Mouse (Mus musculus) regulatory T cell (primary cell): ENCODE data around the gene Selenoi.

Experiments used
- in situ Hi-C: fragments of 300-600 bp; cut with MboI, MseI; formaldehyde crosslinking; loops from one replicate; pipeline ENCODE4 v1.15.1; 2025; ENCODE audit warnings: high pct_unique_total_duplicates

Selenoi gene

DNA sequence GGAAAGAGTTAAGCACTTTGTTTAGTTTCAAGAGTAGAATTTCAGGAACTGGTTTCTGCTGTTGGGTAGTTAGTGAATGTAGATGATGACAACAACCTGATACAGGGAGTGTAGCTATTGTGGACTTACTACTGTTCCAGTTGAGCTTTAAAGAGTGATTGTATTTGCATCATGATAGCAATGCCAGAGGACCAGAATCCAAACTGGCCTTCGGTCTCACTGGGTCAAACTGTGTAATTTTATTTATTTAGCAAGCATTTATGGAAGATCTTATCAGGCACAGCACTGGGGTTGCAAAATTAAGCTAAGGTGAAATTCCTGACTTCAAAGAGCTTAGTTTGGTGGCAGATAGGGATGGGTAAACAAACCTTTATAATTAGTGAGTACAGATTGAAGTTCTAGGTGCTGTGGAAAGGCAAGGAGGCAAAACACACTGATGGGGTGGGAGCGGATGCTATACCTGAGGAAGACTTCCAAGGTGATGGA lies 3.3 kb downstream of the Selenoi start:
- in situ Hi-C loops = loop anchor here (25.0 kb wide), 1 partner anchor 427 kb away; the partner anchor contains the start of gene Cenpa

DNA sequence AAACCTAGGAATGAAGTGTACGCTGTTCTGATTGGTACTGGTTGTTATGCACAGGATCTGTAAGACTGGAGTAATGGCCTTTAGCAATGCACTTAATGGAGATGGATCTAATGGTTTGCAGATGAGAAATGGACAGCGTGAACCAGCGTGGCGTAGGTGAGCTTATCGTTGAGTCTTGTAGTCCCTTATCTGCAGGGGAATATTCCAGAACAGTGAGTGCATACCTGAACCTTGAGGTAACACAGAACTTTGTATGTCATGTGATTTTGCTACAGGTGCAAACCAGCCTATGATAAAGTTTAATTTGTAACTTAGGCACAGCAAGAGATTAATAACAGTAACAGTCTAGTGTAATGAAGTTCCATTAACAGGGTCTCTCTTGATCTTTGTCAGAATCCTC lies 6.2 kb downstream of the Selenoi start:
- in situ Hi-C loops = loop anchor here (25.0 kb wide), 1 partner anchor 424 kb away; the partner anchor contains the start of gene Cenpa

DNA sequence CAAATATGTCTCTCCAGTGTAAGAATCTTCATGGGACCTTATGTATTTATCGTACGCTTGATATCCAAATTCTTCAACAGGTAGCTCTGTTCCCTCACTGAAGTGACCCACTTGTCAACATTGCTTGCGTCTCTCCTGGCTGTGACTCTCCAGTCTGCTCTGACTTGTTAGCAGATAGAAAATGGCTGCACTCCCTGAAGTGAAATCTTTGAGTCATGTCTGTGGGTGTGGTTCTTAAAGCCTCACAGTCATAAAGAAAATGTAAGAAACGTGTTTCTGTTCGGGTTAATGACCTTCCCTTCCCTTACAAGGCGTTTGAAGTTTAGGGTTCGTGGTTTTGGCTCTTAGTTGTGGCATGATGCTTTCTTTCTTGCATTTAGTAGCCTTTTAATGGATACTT lies 8.2 kb downstream of the Selenoi start:
- in situ Hi-C loops = loop anchor here (25.0 kb wide), 1 partner anchor 422 kb away; the partner anchor contains the start of gene Cenpa

DNA sequence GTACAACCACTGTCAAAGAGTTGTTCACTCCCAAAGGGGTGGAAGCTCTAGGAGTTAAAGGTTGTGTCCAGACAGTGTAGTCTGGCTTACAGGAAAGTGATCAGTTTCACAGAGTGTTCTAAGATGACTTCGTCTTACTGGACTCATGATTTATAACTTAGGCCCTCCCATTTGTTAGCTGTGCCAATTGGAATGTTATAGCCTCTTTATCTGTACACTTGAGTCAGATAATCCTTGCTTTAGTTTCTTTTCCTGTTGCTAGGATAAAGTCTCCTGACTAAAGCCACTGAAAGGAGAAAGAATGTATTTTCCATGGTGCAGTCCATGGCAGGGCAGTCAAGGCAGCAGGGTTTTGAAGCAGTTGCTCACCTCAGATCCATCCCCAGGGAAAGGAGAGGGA lies 10.0 kb downstream of the Selenoi start:
- in situ Hi-C loops = loop anchor here (25.0 kb wide), 1 partner anchor 420 kb away; the partner anchor contains the start of gene Cenpa

DNA sequence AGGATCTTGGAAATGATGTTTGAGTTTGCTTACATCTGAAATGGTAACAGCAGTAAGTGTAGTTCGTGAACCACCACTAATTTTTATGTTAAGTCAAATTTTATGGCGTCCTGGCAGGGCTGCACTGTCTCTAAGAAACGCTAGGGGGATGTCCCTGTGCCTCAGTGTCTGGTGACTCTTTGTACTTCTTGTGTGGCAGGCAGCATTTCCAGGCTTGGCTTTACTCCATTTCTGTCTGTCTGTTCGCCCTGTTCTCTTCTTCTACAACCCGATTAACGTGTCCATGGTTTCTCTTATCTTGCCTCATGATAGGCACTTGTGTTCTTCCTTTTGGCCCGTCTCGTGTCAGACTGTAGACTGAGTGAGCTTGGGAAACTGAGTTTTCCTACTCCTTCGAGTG lies 11.4 kb downstream of the Selenoi start:
- in situ Hi-C loops = loop anchor here (25.0 kb wide), 1 partner anchor 419 kb away; the partner anchor contains the start of gene Cenpa

DNA sequence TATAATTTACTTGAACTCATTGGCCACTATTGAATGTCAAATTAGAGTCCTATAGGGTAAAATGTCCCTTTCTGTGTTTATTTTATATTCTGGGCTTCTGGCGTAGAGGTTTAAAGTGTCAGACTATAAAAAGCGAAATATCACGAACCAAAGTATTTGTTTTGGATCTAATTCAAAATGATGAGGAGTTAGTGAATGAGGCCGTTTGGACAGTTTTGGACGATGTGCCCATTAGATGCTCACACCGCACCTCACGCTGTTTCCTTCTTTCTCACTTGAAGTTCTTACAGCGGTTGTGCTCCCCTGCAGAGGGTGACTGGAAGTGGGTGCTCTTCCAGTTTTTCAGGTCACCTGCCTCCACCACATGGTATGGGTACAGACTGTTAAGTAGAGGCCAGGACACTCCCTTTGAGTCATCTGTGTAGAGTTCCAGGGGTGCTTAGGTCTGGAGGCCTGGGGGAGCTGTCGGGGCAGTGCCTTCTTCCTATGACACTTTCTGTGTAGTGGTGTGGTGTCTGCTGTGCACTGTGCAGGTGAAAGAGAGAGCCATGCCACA lies 13.6 kb downstream of the Selenoi start:
- in situ Hi-C loops = loop anchor here (25.0 kb wide), 1 partner anchor 416 kb away; the partner anchor contains the start of gene Cenpa

DNA sequence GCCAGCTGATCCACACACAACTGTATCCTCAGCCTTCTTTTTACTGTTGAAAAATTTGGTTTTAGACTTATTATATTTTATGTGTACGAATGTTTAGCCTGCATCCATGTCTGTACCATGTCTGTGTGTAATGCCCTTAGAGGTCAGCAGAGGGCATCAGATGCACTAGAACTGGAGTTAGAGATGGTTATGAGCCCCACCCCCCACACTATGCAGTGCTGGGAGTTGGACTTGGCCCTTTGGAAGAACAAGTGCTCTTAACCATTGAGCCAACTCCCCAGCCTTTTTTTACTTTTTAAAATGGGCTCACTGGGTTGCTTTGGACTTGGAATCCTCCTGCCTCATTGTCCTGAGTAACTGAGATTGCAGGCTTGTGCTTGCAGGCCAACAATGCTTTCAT lies 15.3 kb downstream of the Selenoi start:
- in situ Hi-C loops = loop anchor here (25.0 kb wide), 1 partner anchor 415 kb away; the partner anchor contains the start of gene Cenpa

DNA sequence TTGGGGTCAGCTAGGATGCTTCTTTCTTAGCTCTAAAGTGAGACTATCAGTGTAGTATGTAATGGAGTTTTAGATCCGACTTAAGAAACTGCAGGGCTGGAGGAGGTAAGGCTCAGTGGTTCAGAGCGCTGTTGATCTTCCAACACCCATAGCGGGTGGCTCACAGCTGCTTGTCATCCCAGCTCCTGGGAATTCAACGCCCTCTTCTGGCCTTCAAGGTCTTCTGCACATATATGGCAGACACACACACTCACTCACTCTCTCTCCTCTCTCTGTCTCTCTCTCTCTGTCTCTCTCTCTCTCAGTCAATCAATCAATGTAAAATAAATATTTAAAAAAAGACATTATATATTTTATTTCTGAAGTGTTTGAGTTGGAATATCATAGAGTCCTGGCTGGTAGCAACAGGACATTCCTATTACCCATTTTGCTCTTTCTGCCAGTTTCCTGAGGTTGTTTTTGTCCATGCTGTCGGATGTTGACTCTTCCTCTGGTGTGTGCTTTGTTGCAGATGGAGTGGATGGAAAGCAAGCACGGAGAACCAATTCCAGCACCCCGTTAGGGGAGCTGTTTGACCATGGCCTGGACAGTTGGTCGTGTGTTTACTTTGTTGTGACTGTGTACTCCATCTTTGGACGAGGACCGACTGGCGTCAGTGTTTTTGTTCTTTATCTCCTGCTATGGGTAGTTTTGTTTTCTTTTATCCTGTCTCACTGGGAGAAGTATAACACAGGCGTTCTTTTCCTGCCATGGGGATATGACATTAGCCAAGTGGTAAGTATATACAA lies 23.4 kb downstream of the Selenoi start:
- in situ Hi-C loops = no loop called here

DNA sequence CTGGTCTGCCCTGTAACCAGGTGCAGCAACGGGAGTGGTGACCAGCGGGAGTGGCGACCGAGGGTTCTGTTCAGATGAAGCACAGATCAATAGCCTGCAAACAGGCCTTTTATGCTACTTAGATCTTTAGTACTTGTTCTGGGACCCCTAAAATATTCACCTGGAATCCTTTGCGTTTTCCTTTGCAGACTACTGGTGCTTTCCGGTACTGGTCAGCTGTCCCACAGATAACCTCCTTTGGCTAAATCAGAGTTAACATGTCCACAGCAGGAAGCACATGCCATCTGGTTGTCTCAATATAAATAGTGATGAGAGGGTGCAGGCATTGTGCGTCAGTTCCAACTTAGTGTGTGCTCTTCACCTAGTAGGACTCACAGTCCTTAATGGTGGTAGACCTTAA lies 26.4 kb downstream of the Selenoi start:
- in situ Hi-C loops = no loop called here

DNA sequence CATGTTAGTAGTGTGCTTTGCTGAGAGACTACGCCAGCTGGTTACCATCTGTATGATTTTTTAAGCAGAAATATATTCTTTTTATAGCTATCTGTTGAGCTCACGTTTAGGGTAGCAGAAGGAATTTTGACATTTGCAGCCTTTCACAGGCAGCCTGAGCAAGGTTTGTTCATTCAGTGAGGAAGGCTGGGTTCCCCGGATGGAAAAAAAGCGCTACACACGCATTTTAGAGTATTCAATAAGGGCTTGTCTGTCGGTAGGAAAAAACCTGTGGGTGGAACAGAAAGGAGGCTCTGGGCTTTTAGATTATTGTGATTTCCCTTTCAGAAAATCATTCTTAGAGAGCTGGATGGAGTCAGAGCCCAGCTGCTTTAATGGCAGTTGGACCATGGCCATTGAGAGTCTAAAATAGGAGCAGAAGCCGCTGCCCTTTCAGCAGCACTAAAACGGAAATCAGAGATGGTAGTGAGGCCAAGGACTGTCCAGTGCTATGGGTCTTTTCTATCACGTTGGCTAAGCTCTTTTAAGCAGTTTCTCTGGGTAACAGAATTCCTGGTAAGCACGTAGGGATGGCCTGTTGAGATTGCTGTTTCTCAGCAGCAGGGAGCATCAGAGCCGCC lies 38.3 kb downstream of the Selenoi start:
- in situ Hi-C loops = no loop called here

DNA sequence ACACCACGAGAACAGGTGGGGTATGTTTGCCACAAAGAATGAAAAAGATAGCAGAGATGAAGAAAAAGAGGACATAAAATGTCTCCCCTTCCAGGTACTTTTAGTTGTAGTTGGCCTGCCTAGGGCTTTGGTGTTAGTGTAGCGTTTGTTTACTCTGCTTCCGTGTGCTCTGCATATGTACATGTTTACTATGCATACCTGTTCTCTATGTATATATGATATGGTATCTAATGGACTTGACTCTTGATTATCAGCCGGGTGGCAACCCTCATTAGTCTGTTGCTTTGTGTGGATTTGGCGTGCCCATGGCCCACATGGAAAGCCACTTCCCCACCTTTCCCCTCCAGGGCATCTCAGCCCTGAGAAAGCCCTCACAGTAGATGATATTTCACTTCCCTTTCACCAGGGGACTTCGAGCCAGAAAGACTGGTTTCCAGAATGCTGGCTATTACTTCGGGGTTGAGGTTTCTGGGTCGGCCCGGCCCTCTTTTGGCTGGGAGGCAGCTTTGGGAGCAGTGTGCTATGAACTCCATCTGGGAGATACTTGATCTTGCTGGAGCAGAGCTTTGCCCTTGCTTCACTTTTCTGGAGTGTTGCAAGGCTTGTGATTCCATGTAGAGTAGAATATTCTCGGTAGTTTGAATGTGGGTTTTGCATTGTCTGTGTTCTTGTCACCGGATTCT lies 39.4 kb downstream of the Selenoi start:
- in situ Hi-C loops = no loop called here

DNA sequence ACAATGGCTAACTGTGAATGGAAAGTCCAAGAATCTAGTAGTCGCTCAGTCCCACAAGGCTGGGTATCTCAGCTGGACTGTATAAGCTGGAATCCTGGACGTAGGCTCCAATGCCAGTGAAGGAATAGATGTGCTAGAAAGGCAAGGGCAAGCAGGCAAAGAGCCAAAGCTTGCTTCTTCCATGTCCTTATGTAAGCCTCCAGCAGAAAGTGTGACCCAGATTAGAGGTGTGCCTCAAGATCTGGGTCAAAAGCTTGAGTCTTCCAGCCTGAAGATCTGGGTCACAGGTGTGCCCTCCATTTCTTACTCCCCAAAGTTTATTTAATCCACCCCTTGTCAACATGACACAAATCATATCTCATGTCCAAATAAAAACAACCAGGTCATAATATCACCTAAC lies 44.0 kb downstream of the Selenoi start:
- in situ Hi-C loops = loop anchor here (5.0 kb wide), 1 partner anchor 64 kb away; no protein-coding TSS in a partner anchor

DNA sequence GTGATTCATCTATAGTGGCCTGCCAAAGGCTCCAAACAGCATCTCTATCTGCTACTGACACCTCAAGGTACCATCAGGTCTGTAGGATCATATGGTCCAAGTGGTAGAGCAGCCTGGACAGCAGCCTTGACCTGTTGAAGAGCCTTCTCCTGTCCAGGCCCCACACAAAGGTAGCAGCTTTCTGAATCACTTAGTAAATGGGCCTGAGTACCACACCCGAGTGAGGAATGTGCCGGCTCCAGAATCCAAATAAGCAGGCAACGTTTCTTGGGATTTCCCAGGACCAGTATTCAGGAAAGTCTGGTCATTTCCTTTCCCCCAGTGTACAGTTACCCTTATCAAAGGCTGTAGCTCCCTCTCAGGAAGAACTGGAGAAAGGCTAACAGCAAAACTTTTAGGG lies 46.6 kb downstream of the Selenoi start:
- in situ Hi-C loops = loop anchor here (5.0 kb wide), 1 partner anchor 67 kb away; no protein-coding TSS in a partner anchor

DNA sequence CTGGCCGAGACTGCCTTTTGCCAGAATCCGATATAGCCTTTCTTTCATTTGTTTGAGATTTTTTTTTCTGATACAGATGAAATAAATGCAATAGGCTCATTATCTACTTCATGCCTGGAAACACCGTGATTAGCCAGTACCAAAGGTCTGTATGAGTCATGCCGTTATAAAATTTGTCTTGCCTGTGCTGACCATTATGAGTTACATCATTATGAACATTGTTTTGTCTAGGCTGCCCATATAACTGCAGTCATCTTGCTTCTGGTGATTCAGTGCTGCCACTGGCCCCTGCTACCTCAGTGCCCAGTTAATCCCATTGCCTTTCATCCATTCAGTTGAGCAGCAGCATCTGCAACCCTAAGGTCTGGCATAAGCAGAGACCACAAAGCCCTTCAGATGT lies 47.1 kb downstream of the Selenoi start:
- in situ Hi-C loops = loop anchor here (5.0 kb wide), 1 partner anchor 67 kb away; no protein-coding TSS in a partner anchor

DNA sequence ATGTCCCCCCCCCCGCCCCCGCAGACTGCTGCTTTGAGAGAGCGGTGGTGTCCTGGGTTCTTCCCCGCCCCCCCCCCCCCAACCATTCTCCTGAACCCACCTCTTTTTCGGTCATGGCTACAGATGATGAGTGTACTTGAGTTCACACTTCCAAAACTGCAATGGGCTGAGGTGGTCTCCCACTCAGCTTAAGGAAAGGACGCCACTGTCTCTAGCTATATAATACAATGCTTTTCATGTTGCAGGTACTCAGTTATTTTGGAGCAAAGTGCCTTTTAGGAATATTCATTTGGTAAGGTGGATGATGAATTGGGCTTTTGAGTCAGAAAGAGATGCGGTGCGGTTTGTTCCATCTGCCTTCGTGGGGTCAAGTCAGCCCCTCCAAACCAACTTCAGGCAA lies 48.5 kb downstream of the Selenoi start:
- in situ Hi-C loops = loop anchor here (10.0 kb wide), 3 partner anchors 154 to 364 kb away; partner anchors contain the start of gene Slc35f6

DNA sequence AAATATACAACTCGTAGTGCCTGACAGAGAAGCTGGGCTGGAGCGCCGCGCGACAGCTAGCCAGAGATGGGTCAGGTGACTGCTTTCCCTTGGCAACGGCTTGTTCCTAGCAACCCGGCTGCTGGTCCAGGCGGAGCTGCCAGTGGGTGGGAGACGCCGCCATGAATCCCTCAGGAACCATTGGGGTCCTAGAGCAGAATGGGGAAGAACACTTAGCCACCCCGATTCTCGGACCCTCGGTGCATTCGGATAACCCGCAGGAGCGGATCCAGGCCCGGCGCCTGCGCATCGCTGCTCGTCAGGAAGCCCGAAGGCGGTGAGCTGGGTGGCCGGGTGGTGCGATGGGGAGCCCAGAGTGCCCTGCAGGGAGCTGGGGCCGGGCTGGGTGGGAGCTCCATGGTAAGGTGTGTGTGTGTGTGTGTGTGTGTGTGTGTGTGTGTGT lies 48.9 kb downstream of the Selenoi start, which contains the start of gene Drc1:
Gene Drc1 (plus strand): TSS at position 98 of the 442 bp plus-strand sequence.
- in situ Hi-C loops = loop anchor here (10.0 kb wide), 3 partner anchors 153 to 363 kb away; partner anchors contain the start of gene Slc35f6

DNA sequence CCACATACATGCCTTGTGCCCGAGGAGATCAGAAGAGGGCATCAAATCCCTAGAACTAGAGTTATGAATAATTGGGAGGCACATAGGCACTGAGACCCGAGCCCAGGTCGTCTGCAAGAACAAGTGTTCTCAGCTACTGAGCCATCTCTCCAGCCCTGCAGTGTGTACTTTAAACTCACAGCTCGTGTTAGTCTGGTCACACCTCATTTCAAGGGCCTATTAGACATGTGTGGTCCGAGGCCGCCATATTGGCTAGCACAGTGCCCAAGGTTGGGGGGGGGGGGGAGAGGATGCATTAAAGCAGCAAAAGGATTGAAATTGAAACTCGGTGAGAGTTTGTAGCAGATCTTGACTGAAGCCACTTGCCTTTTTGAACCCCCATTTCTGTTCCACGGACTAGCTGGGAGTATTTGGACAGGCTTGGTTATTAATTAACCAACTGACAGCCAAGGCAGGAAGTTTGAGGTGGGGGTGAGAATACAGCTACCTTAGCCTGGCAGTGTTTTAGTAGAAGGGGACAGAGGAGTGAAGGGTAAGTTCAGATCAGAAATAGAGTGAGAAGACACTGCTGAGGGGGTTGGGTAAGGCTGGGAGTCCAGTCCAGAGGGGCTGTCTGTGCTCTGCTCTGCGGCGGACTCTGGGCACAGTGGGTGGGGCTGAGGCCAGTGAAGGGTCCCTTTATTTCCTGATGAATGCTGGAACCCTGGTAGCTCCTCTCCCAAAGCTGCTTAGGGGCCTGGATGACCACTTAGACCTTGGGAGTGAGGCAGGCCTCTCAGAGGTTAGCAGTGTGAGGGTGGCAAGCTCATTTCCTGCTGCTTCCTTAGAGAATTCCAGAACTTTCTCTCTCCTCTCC lies 53.8 kb downstream of the Selenoi start:
- in situ Hi-C loops = loop anchor here (5.0 to 10.0 kb wide), 4 partner anchors 56 to 359 kb away; partner anchors contain the start of gene Slc35f6

DNA sequence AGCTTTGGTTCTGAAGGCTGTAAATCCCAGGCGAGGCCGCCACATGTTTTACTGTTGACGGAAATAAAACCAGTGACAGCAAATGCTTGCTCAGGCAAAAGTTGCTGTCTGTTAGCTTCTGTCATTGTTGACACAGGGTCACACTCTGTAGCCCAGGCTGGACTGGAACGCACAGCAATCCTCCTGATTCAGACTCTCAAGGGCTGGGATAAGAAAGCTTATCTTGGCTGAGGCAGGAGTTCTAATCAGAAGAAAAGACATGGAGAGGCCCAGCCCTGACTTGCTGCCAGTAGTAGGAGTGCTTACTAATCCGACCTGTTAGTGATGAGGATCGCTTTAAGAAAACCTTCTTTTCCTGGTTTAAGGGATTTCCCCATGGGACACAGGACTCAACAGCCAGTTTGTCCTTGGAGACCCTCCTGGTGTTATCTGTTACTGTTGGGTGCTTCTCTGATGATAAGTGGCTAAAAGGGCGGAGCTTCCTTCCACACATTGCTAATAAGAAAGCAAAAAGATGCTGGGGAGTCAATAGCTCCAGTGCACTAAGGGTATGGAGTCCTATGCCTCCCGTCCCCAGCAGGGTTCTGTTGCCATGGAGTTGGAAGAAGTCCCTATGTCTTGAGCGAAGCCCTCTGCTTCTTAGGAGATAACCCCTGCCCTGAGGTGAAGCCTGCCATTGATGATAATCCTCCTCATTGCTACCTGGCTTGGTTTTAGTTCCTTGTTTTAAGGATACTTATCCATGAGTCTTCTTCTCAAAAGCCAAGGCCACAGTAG lies 54.9 kb downstream of the Selenoi start:
- in situ Hi-C loops = loop anchor here (5.0 to 10.0 kb wide), 4 partner anchors 55 to 358 kb away; partner anchors contain the start of gene Slc35f6
